Mouse (Mus musculus) CH12.LX (cell line): ENCODE results near the gene Nt5c2. TPM values are rescaled to one million over a fixed set of nuclear protein-coding genes. Genes with fewer than 3 reads are reported as not detected.

ENCODE experiments used
- DNase-seq: peaks from one replicate; pipeline ENCODE4 v3.0.0-alpha.2; 2013; ENCODE audit errors: extremely low read depth
- H3K27ac ChIP-seq: 2 replicates; pipeline ENCODE4 v1.5.1; 2012; ENCODE audit warnings: low read depth, mild to moderate bottlenecking, control low read depth, moderate library complexity; ENCODE audit not compliant: insufficient read depth
- H3K27me3 ChIP-seq: replicated peaks from 2 replicates; pipeline ENCODE3; 2012; ENCODE audit warnings: inconsistent platforms
- H3K36me3 ChIP-seq, 2 experiments: replicated peaks in 1 of 2; 2 replicates each; pipeline versions ENCODE3 to v1.6.1; 2012; ENCODE audit warnings: inconsistent platforms in 1 of 2, low read length in 1 of 2, mild to moderate bottlenecking in 1 of 2, mixed read lengths in 1 of 2, moderate library complexity in 1 of 2; ENCODE audit not compliant: control insufficient read depth in 1 of 2, insufficient read depth in 1 of 2
- H3K4me1 ChIP-seq, 2 experiments: 2 replicates each; pipeline ENCODE4 v1.6.1; 2012; ENCODE audit warnings: inconsistent platforms in 1 of 2, moderate library complexity in 1 of 2; ENCODE audit not compliant: insufficient read depth in 2 of 2, control insufficient read depth in 1 of 2
- H3K4me2 ChIP-seq: 2 replicates; pipeline ENCODE4 v1.6.1; 2012; ENCODE audit warnings: low read depth, mild to moderate bottlenecking, control low read depth; ENCODE audit not compliant: poor library complexity, insufficient read depth, severe bottlenecking
- H3K4me3 ChIP-seq, 3 experiments: fragments of 150-350 bp in 1 of 3; sonication (generic) in 1 of 3; replicated peaks in 1 of 3; 2 replicates each; pipeline versions ENCODE3 to v1.5.1; 2011 to 2012; ENCODE audit warnings: low read depth in 2 of 3, low read length in 2 of 3, mild to moderate bottlenecking in 2 of 3, moderate library complexity in 2 of 3, control low read depth in 1 of 3, improper control_type of control experiment in 1 of 3, inconsistent platforms in 1 of 3, mixed read lengths in 1 of 3; ENCODE audit not compliant: poor library complexity in 1 of 3
- H3K79me2 ChIP-seq: replicated peaks from 2 replicates; pipeline ENCODE4 v1.6.1; 2012; ENCODE audit warnings: mild to moderate bottlenecking, moderate library complexity; ENCODE audit not compliant: control insufficient read depth, poor library complexity, insufficient read depth, severe bottlenecking; ENCODE audit errors: extremely low read depth
- H3K9ac ChIP-seq: 2 replicates; pipeline ENCODE4 v1.6.1; 2012; ENCODE audit warnings: low read depth, mild to moderate bottlenecking, control low read depth, moderate library complexity; ENCODE audit not compliant: insufficient read depth
- H3K9me3 ChIP-seq: replicated peaks from 2 replicates; pipeline ENCODE3; 2012; ENCODE audit warnings: low read length, inconsistent platforms, mixed read lengths
- BHLHE40 ChIP-seq: IDR thresholded peaks from 2 replicates; pipeline ENCODE4 v1.6.1; 2011; ENCODE audit warnings: mild to moderate bottlenecking, low read depth, low read length, improper control_type of control experiment
- CHD1 ChIP-seq: IDR thresholded peaks from 2 replicates; pipeline ENCODE4 v1.6.1; 2012; ENCODE audit warnings: low read depth, low read length, improper control_type of control experiment, inconsistent platforms
- CTCF ChIP-seq, 2 experiments: IDR thresholded peaks in 1 of 2; conservative IDR thresholded peaks in 1 of 2; 2 replicates each; pipeline ENCODE4 v1.5.1; 2011 to 2012; ENCODE audit warnings: low read depth in 2 of 2, low read length in 2 of 2, improper control_type of control experiment in 1 of 2, inconsistent platforms in 1 of 2, mild to moderate bottlenecking in 1 of 2, moderate library complexity in 1 of 2
- E2F4 ChIP-seq: IDR thresholded peaks from 2 replicates; pipeline ENCODE4 v1.6.1; 2011; ENCODE audit warnings: low read depth, low read length, improper control_type of control experiment; ENCODE audit not compliant: insufficient replicate concordance
- ELF1 ChIP-seq: IDR thresholded peaks from 2 replicates; pipeline ENCODE4 v1.6.1; 2014; ENCODE audit warnings: low read depth, mild to moderate bottlenecking, inconsistent platforms, low read length, improper control_type of control experiment
- EP300 ChIP-seq: IDR thresholded peaks from 2 replicates; pipeline ENCODE4 v1.6.1; 2011; ENCODE audit warnings: low read length, improper control_type of control experiment
- GABPA ChIP-seq: IDR thresholded peaks from 2 replicates; pipeline ENCODE4 v1.6.1; 2012; ENCODE audit warnings: low read depth, low read length, improper control_type of control experiment, inconsistent platforms; ENCODE audit not compliant: insufficient replicate concordance
- IRF4 ChIP-seq: IDR thresholded peaks from 2 replicates; pipeline ENCODE4 v1.6.1; 2014; ENCODE audit warnings: low read depth, mild to moderate bottlenecking, inconsistent platforms, low read length, improper control_type of control experiment
- JUN ChIP-seq: IDR thresholded peaks from 2 replicates; pipeline ENCODE4 v1.6.1; 2011; ENCODE audit warnings: low read depth, mild to moderate bottlenecking, low read length, improper control_type of control experiment, moderate library complexity; ENCODE audit not compliant: insufficient read depth
- JUND ChIP-seq: conservative IDR thresholded peaks from 2 replicates; pipeline ENCODE4 v1.6.1; 2011; ENCODE audit warnings: low read depth, low read length, improper control_type of control experiment
- KAT2A ChIP-seq: IDR thresholded peaks from 2 replicates; pipeline ENCODE4 v1.6.1; 2012; ENCODE audit warnings: low read length, improper control_type of control experiment, inconsistent platforms; ENCODE audit not compliant: insufficient replicate concordance
- MAFK ChIP-seq: IDR thresholded peaks from 2 replicates; pipeline ENCODE4 v1.6.1; 2011; ENCODE audit warnings: low read length, improper control_type of control experiment; ENCODE audit not compliant: insufficient replicate concordance
- MEF2A ChIP-seq: IDR thresholded peaks from 2 replicates; pipeline ENCODE4 v1.6.1; 2014; ENCODE audit warnings: low read depth, mild to moderate bottlenecking, inconsistent platforms, low read length, improper control_type of control experiment, borderline replicate concordance
- MXI1 ChIP-seq: IDR thresholded peaks from 2 replicates; pipeline ENCODE4 v1.6.1; 2011; ENCODE audit warnings: mild to moderate bottlenecking, low read depth, low read length, improper control_type of control experiment
- NELFE ChIP-seq: IDR thresholded peaks from 2 replicates; pipeline ENCODE4 v1.6.1; 2011; ENCODE audit warnings: low read depth, low read length, improper control_type of control experiment
- NRF1 ChIP-seq: IDR thresholded peaks from 2 replicates; pipeline ENCODE4 v1.6.1; 2014; ENCODE audit warnings: low read depth, mild to moderate bottlenecking, inconsistent platforms, low read length, improper control_type of control experiment, moderate library complexity
- PAX5 ChIP-seq: IDR thresholded peaks from 2 replicates; pipeline ENCODE4 v1.6.1; 2012; ENCODE audit warnings: low read length, inconsistent platforms, mixed read lengths
- POLR2A ChIP-seq: IDR thresholded peaks from 2 replicates; pipeline ENCODE4 v1.6.1; 2011; ENCODE audit warnings: low read depth, mild to moderate bottlenecking, improper control_type of control experiment, low read length
- RCOR1 ChIP-seq: conservative IDR thresholded peaks from 2 replicates; pipeline ENCODE4 v1.6.1; 2012; ENCODE audit warnings: low read depth, mild to moderate bottlenecking, inconsistent platforms, low read length, improper control_type of control experiment
- TBP ChIP-seq: conservative IDR thresholded peaks from 2 replicates; pipeline ENCODE4 v1.6.1; 2011; ENCODE audit warnings: low read depth, low read length, improper control_type of control experiment
- TCF12 ChIP-seq: IDR thresholded peaks from 2 replicates; pipeline ENCODE4 v1.6.1; 2014; ENCODE audit warnings: low read depth, mild to moderate bottlenecking, inconsistent platforms, low read length, improper control_type of control experiment
- UBTF ChIP-seq: IDR thresholded peaks from 2 replicates; pipeline ENCODE4 v1.6.1; 2012; ENCODE audit warnings: low read depth, mild to moderate bottlenecking, inconsistent platforms, low read length, improper control_type of control experiment, moderate library complexity
- USF1 ChIP-seq: IDR thresholded peaks from 2 replicates; pipeline ENCODE4 v1.6.1; 2014; ENCODE audit warnings: low read depth, mild to moderate bottlenecking, inconsistent platforms, low read length, improper control_type of control experiment
- USF2 ChIP-seq: conservative IDR thresholded peaks from 2 replicates; pipeline ENCODE4 v1.6.1; 2011; ENCODE audit warnings: low read depth, low read length, improper control_type of control experiment
- ZC3H11A ChIP-seq: IDR thresholded peaks from 2 replicates; pipeline ENCODE4 v1.6.1; 2012; ENCODE audit warnings: low read depth, mild to moderate bottlenecking, inconsistent platforms, low read length, improper control_type of control experiment
- ZKSCAN1 ChIP-seq: IDR thresholded peaks from 2 replicates; pipeline ENCODE4 v1.6.1; 2012; ENCODE audit warnings: low read depth, inconsistent platforms, low read length, improper control_type of control experiment, borderline replicate concordance
- ZMIZ1 ChIP-seq: IDR thresholded peaks from 2 replicates; pipeline ENCODE4 v1.6.1; 2012; ENCODE audit warnings: low read depth, mild to moderate bottlenecking, inconsistent platforms, low read length, improper control_type of control experiment
- ZNF384 ChIP-seq: IDR thresholded peaks from 2 replicates; pipeline ENCODE4 v1.6.1; 2012; ENCODE audit warnings: low read depth, low read length, improper control_type of control experiment, inconsistent platforms
- dilution Hi-C: fragments of 300-500 bp; cut with MboI; formaldehyde crosslinking; loops from 2 replicates; pipeline ENCODE4 v1.14.3; 2020; ENCODE audit warnings: low sequenced_read_pairs; ENCODE audit not compliant: extremely low pct_unique_long_range_greater_than_20kb, extremely low pct_ligation_motif_present
- in situ Hi-C: fragments of 300-500 bp; cut with MboI; formaldehyde crosslinking; loops from 3 replicates; pipeline ENCODE4 v1.14.3; 2019; ENCODE audit warnings: low sequenced_read_pairs, low pct_ligation_motif_present, low pct_unique_long_range_greater_than_20kb, mixed read lengths
- polyA plus RNA-seq: library from polyadenylated mRNA; unstranded; fragments of >175 nt; gene quantifications from 2 replicates; pipeline ENCODE4 v1.2.1, GENCODE M21; 2012; ENCODE audit warnings: low read depth; ENCODE audit not compliant: insufficient read length
- total RNA-seq, 2 experiments: library from RNA; depleted of rRNA; stranded (reverse); fragments of 300-350 nt in 1 of 2; fragments of >200 nt in 1 of 2; gene quantifications; 2 replicates each; pipeline ENCODE4 v1.2.3; 2012 to 2014

The Nt5c2 gene
- total and polyA plus RNA-seq, 3 experiments, result 15.1 to 62.9 (median 21.1) TPM

DNA sequence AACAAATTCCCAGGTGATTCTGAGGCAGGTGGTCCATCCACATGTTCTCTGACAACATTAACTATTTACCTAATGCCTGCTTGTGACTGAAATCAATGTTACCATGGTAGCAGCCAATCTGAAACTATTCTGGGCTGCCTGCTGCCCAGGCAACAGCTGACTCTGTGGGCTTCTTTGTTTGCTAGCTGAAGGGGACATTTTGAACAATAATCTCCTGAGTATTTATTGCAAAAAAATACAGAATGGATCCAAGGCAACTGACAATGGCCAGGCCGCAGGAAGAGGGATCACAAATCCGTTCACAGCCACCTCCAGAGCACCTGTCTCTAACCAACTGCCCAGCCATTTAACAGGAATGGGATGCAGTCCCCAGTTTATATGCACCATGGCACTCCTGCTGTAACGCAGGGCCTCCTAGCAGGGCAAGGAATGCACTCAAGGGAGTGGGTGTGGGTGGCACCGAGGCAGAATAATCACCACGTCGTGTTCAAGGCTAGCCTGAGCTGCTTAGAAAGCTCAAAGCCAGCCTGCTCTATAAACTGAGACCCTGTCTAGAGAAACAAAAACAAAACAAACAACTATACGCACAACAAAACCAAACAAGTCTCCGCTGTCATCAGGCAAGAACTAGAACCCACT, 43.8 kb downstream of the Nt5c2 start:
- in situ Hi-C loops, result no loop called here
- no peaks in the 10 kb centered on the region for H3K36me3 ChIP-seq
- no peak overlapping the region for H3K4me2 ChIP-seq
- TF ChIP-seq PAX5 (no peak), JUN (no peak), TBP (no peak), EP300 (no peak), USF2 (no peak), CTCF (conservative IDR thresholded peaks at IDR 0.05 in 1 of 2, IDR thresholded peaks at IDR 0.05 in 1 of 2; ENCODE audit: low read depth in 2 of 2, low read length in 2 of 2) (no peak), TCF12 (no peak), CHD1 (no peak), UBTF (no peak), ELF1 (no peak), IRF4 (no peak), ZNF384 (no peak), USF1 (no peak), BHLHE40 (no peak), JUND (no peak)
- TF ChIP-seq, all 38 proteins: peak for 0
- peaks cover 2 to 17% of the 10 kb centered on the region in 2 experiments; a peak in 2 of 4 replicates for H3K4me1 ChIP-seq
- H3K9ac ChIP-seq, result no peak overlapping the region
- DNase-seq, result no peak
- H3K9me3 ChIP-seq, result no peaks in the 10 kb centered on the region
- H3K79me2 ChIP-seq, result no peaks in the 10 kb centered on the region
- no peaks in the 10 kb centered on the region for H3K27me3 ChIP-seq
- H3K4me3 ChIP-seq, result no peak overlapping the region
- dilution Hi-C loops, result no loop called here
- no peak overlapping the region for H3K27ac ChIP-seq

DNA sequence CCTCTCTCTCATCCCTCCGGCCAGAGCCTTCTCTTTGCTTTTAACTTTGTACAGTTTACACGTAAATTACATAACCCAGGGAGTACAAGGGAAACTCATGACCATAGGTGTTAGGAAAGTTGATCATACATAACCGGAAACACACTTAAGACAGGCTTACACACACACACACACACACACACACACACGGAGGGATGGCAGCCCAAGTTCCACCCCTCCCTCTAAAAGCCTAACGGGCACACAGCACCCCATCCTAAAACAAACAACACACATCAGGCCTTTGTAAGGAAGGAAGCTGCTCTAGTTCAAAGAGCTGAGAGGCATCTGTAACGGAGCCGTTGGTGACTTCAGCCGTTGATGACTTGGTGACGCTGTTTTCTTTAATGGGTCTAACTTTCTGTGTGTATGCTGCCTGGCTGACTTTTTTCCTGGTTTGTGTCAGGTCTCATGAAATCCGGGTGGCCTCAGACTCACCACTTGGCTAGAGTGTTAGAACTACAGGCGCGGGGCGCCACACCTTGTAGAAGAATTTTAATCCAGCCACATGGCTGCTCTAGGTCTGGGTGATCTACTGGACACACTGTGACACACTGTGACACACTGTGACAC, 44.7 kb downstream of the Nt5c2 start:
- Histone ChIP-seq H3K4me3 (no peak overlapping the region), H3K4me2 (no peak overlapping the region; the same call in 1 of the 2 replicates), H3K27me3 (no peaks in the 10 kb centered on the region)
- dilution Hi-C loops, result no loop called here
- no peak for TF ChIP-seq IRF4
- TF ChIP-seq TBP, result no peak
- no peak for TF ChIP-seq CTCF (conservative IDR thresholded peaks at IDR 0.05 in 1 of 2, IDR thresholded peaks at IDR 0.05 in 1 of 2; ENCODE audit: low read depth in 2 of 2, low read length in 2 of 2)
- no peak for TF ChIP-seq NELFE
- no peak for TF ChIP-seq MAFK
- TF ChIP-seq ZC3H11A, result no peak
- TF ChIP-seq ZKSCAN1, result no peak
- no peak for TF ChIP-seq E2F4
- no peak for TF ChIP-seq RCOR1
- TF ChIP-seq UBTF, result no peak
- TF ChIP-seq JUND, result no peak
- TF ChIP-seq EP300, result no peak
- no peak for TF ChIP-seq POLR2A
- no peak for TF ChIP-seq MEF2A
- no peak for TF ChIP-seq KAT2A
- TF ChIP-seq MXI1, result no peak; the same call in 1 of the 2 replicates
- TF ChIP-seq CHD1, result no peak
- no peak for TF ChIP-seq GABPA
- no peak for TF ChIP-seq ZMIZ1
- no peak for TF ChIP-seq NRF1
- TF ChIP-seq, all 38 proteins: peak for 0
- no peaks in the 10 kb centered on the region for H3K36me3 ChIP-seq
- in situ Hi-C loops, result no loop called here
- no peak for DNase-seq
- H3K79me2 ChIP-seq, result no peaks in the 10 kb centered on the region
- peaks cover 2 to 17% of the 10 kb centered on the region in 2 experiments; a peak in 2 of 4 replicates for H3K4me1 ChIP-seq
- no peak overlapping the region for H3K9ac ChIP-seq
- H3K27ac ChIP-seq, result no peak overlapping the region
- peaks cover 3% of the 10 kb centered on the region for H3K9me3 ChIP-seq
